8 mouse cellular contexts compared by ENCODE assay signal in genomic region chr4:106225184-106225862, GRCm38 (mm10).
DNase-seq lines count a peak whose midpoint lies in the region; ATAC-seq and TF ChIP-seq lines count a peak whose summit lies in the region.

No protein-coding gene starts in this region.

- no peak overlapping the region for H3K4me3 ChIP-seq in hindbrain, embryonic 10.5 days
- no peak overlapping the region for H3K4me3 ChIP-seq in hindbrain, embryonic 12.5 days
- no peak overlapping the region for H3K4me3 ChIP-seq in forebrain, embryonic 16.5 days (replicated peaks; ENCODE audit: low read length)
- H3K4me3 ChIP-seq in hindbrain, embryonic 16.5 days (ENCODE audit: low read length) = no peak overlapping the region
- no peak overlapping the region for H3K4me3 ChIP-seq in limb, embryonic 14.5 days (replicated peaks; ENCODE audit: low read length)
- H3K4me3 ChIP-seq in midbrain, embryonic 15.5 days = no peak overlapping the region
- no peak overlapping the region for H3K4me3 ChIP-seq in stomach, embryonic 16.5 days (replicated peaks; ENCODE audit: low read length)

- no peaks in the 10 kb centered on the region for H3K9me3 ChIP-seq in hindbrain, embryonic 10.5 days
- H3K9me3 ChIP-seq in hindbrain, embryonic 12.5 days (replicated peaks) = 0 out of 2 replicates have a peak, but pooled peaks cover 4% of the 10 kb centered on the region
- H3K9me3 ChIP-seq in forebrain, embryonic 16.5 days (ENCODE audit: control insufficient read depth, low read length) = no peaks in the 10 kb centered on the region; the same call in 1 of the 2 replicates
- H3K9me3 ChIP-seq in hindbrain, embryonic 16.5 days (ENCODE audit: control insufficient read depth, low read length) = no peaks in the 10 kb centered on the region
- no peaks in the 10 kb centered on the region for H3K9me3 ChIP-seq in limb, embryonic 14.5 days (ENCODE audit: control insufficient read depth, low read length)
- no peaks in the 10 kb centered on the region for H3K9me3 ChIP-seq in midbrain, embryonic 15.5 days
- H3K9me3 ChIP-seq in stomach, embryonic 16.5 days (replicated peaks; ENCODE audit: control insufficient read depth, low read length) = no peaks in the 10 kb centered on the region

- H3K9ac ChIP-seq in hindbrain, embryonic 12.5 days = no peak overlapping the region
- H3K9ac ChIP-seq in forebrain, embryonic 16.5 days (replicated peaks; ENCODE audit: low read depth, low read length) = no peak overlapping the region
- H3K9ac ChIP-seq in hindbrain, embryonic 16.5 days (ENCODE audit: low read depth, low read length) = no peak overlapping the region
- H3K9ac ChIP-seq in limb, embryonic 14.5 days (ENCODE audit: low read depth, low read length, severe bottlenecking) = no peak overlapping the region
- no peak overlapping the region for H3K9ac ChIP-seq in midbrain, embryonic 15.5 days
- no peak overlapping the region for H3K9ac ChIP-seq in stomach, embryonic 16.5 days (ENCODE audit: low read length)

- no peak for TF ChIP-seq POLR2A in limb, embryonic 14.5 days (IDR thresholded peaks at IDR 0.05; ENCODE audit: borderline replicate concordance, extremely low read depth, insufficient read depth, insufficient read length)

- H3K36me3 ChIP-seq in hindbrain, embryonic 10.5 days = no peaks in the 10 kb centered on the region
- no peaks in the 10 kb centered on the region for H3K36me3 ChIP-seq in hindbrain, embryonic 12.5 days
- H3K36me3 ChIP-seq in forebrain, embryonic 16.5 days (ENCODE audit: control insufficient read depth, insufficient read depth) = no peaks in the 10 kb centered on the region
- H3K36me3 ChIP-seq in hindbrain, embryonic 16.5 days (ENCODE audit: control insufficient read depth, insufficient read depth, low read length) = no peaks in the 10 kb centered on the region
- H3K36me3 ChIP-seq in limb, embryonic 14.5 days (ENCODE audit: control insufficient read depth, insufficient read depth, low read length) = no peaks in the 10 kb centered on the region
- no peaks in the 10 kb centered on the region for H3K36me3 ChIP-seq in midbrain, embryonic 15.5 days (replicated peaks)
- no peaks in the 10 kb centered on the region for H3K36me3 ChIP-seq in stomach, embryonic 16.5 days (ENCODE audit: control insufficient read depth, insufficient read depth, low read length)

- WGBS in hindbrain, embryonic 10.5 days = 57% methylated on average over 12 of the region's 12 CpGs
- WGBS in hindbrain, embryonic 12.5 days = 55% methylated on average over 12 of the region's 12 CpGs
- WGBS in forebrain, embryonic 16.5 days = 58% methylated on average over 12 of the region's 12 CpGs
- 53% methylated on average over 12 of the region's 12 CpGs for WGBS in hindbrain, embryonic 16.5 days
- 47% methylated on average over 12 of the region's 12 CpGs for WGBS in limb, embryonic 14.5 days
- WGBS in midbrain, embryonic 15.5 days = 51% methylated on average over 12 of the region's 12 CpGs
- 50% methylated on average over 12 of the region's 12 CpGs for WGBS in stomach, embryonic 16.5 days

- no peaks in the 10 kb centered on the region for H3K27me3 ChIP-seq in hindbrain, embryonic 10.5 days (ENCODE audit: insufficient read depth, poor library complexity, severe bottlenecking)
- no peaks in the 10 kb centered on the region for H3K27me3 ChIP-seq in hindbrain, embryonic 12.5 days
- H3K27me3 ChIP-seq in forebrain, embryonic 16.5 days (replicated peaks; ENCODE audit: control insufficient read depth, insufficient read depth, low read length) = no peaks in the 10 kb centered on the region
- no peaks in the 10 kb centered on the region for H3K27me3 ChIP-seq in hindbrain, embryonic 16.5 days (replicated peaks; ENCODE audit: control insufficient read depth, insufficient read depth, low read length)
- no peaks in the 10 kb centered on the region for H3K27me3 ChIP-seq in limb, embryonic 14.5 days (ENCODE audit: control insufficient read depth, insufficient read depth, low read length)
- H3K27me3 ChIP-seq in midbrain, embryonic 15.5 days (replicated peaks) = no peaks in the 10 kb centered on the region
- H3K27me3 ChIP-seq in stomach, embryonic 16.5 days (ENCODE audit: control insufficient read depth, insufficient read depth, low read length) = no peaks in the 10 kb centered on the region

- H3K4me1 ChIP-seq in hindbrain, embryonic 10.5 days (replicated peaks) = peaks cover 4% of the 10 kb centered on the region; the same call in 1 of the 2 replicates
- no peaks in the 10 kb centered on the region for H3K4me1 ChIP-seq in hindbrain, embryonic 12.5 days
- H3K4me1 ChIP-seq in forebrain, embryonic 16.5 days (replicated peaks; ENCODE audit: control insufficient read depth, insufficient read depth, low read length) = no peaks in the 10 kb centered on the region
- H3K4me1 ChIP-seq in hindbrain, embryonic 16.5 days (ENCODE audit: control insufficient read depth, insufficient read depth, low read depth, low read length) = peaks cover 2% of the 10 kb centered on the region; the same call in 1 of the 2 replicates
- H3K4me1 ChIP-seq in limb, embryonic 14.5 days (ENCODE audit: control insufficient read depth, insufficient read depth, low read length) = peaks cover 16% of the 10 kb centered on the region
- H3K4me1 ChIP-seq in midbrain, embryonic 15.5 days = no peaks in the 10 kb centered on the region
- no peaks in the 10 kb centered on the region for H3K4me1 ChIP-seq in stomach, embryonic 16.5 days (ENCODE audit: control insufficient read depth, insufficient read depth, low read length)

- peak overlapping the region; percentile 50; the same call in 1 of the 2 replicates for H3K27ac ChIP-seq in hindbrain, embryonic 10.5 days
- no peak overlapping the region for H3K27ac ChIP-seq in hindbrain, embryonic 12.5 days
- H3K27ac ChIP-seq in forebrain, embryonic 16.5 days (ENCODE audit: low read length) = no peak overlapping the region
- H3K27ac ChIP-seq in hindbrain, embryonic 16.5 days (ENCODE audit: low read depth, low read length) = no peak overlapping the region
- no peak overlapping the region for H3K27ac ChIP-seq in limb, embryonic 14.5 days (replicated peaks; ENCODE audit: low read depth, low read length)
- H3K27ac ChIP-seq in midbrain, embryonic 15.5 days = no peak overlapping the region
- H3K27ac ChIP-seq in stomach, embryonic 16.5 days (ENCODE audit: low read length) = no peak overlapping the region

- no peak overlapping the region for H3K4me2 ChIP-seq in hindbrain, embryonic 12.5 days (replicated peaks)
- H3K4me2 ChIP-seq in forebrain, embryonic 16.5 days (ENCODE audit: low read length) = no peak overlapping the region
- 0 out of 2 replicates have a peak overlapping the region, but pooled peaks have one; percentile 8 for H3K4me2 ChIP-seq in hindbrain, embryonic 16.5 days (ENCODE audit: low read length)
- H3K4me2 ChIP-seq in limb, embryonic 14.5 days (replicated peaks; ENCODE audit: low read depth, low read length, severe bottlenecking) = no peak overlapping the region
- no peak overlapping the region for H3K4me2 ChIP-seq in midbrain, embryonic 15.5 days
- H3K4me2 ChIP-seq in stomach, embryonic 16.5 days (ENCODE audit: low read depth, low read length) = peak overlapping the region; percentile 18; the same call in 1 of the 2 replicates

- ATAC-seq in hindbrain, embryonic 12.5 days (ENCODE audit: low FRiP score) = no peak
- ATAC-seq in forebrain, embryonic 16.5 days = peak; percentile 43
- peak; percentile 49; the same call in 1 of the 2 replicates for ATAC-seq in hindbrain, embryonic 16.5 days
- no peak for ATAC-seq in limb, embryonic 14.5 days (ENCODE audit: low FRiP score, low read depth)
- peak; percentile 63; the same call in 1 of the 2 replicates for ATAC-seq in midbrain, embryonic 15.5 days (replicated peaks)
- ATAC-seq in stomach, embryonic 16.5 days (ENCODE audit: insufficient read depth, low FRiP score) = no peak

- DNase-seq in hindbrain, embryonic 10.5 days (ENCODE audit: low spot score) = peak; percentile 69
- DNase-seq in adrenal gland, postnatal 10 days = peak; percentile 75
- peak; percentile 73 for DNase-seq in limb, embryonic 14.5 days (ENCODE audit: low spot score)

Comparison
In these comparisons a context has a peak if more than half of its experiments do, and no peak if none do; other contexts are left out.
1. ATAC-seq: peak in forebrain, embryonic 16.5 days (single experiment), hindbrain, embryonic 16.5 days (single experiment) and midbrain, embryonic 15.5 days (single experiment); none in hindbrain, embryonic 12.5 days (single experiment), limb, embryonic 14.5 days (single experiment) and stomach, embryonic 16.5 days (single experiment).
2. H3K4me2 ChIP-seq: peak in hindbrain, embryonic 16.5 days (single experiment) and stomach, embryonic 16.5 days (single experiment); none in hindbrain, embryonic 12.5 days (single experiment), forebrain, embryonic 16.5 days (single experiment), limb, embryonic 14.5 days (single experiment) and midbrain, embryonic 15.5 days (single experiment).
3. Peak in every context shown above with its lines, with median percentiles within 50 percentile points of each other: DNase-seq.